Mouse (Mus musculus) heart, adult 2 months (tissue): Measurements from ENCODE around the gene Cklf.
"Not testable (repeated sequence)": the region's sequence is repeated elsewhere in the genome, so short reads cannot be mapped to it uniquely, and the experiment has no call there.

Experiments
- CTCF ChIP-seq: fragments of 200-600 bp; IDR thresholded peaks from 2 replicates; pipeline ENCODE4 v1.8.1; 2022; ENCODE audit warnings: antibody characterized with exemption, mild to moderate bottlenecking, moderate library complexity
- EP300 ChIP-seq: fragments of 200-500 bp; IDR thresholded peaks from 2 replicates; pipeline ENCODE4 v1.6.1; 2011; ENCODE audit warnings: low read depth, low read length, control low read depth; ENCODE audit not compliant: insufficient read depth
- POLR2A ChIP-seq: fragments of 200-500 bp; IDR thresholded peaks from 2 replicates; pipeline ENCODE4 v1.6.1; 2011; ENCODE audit warnings: mild to moderate bottlenecking, low read depth, low read length, control low read depth; ENCODE audit not compliant: insufficient read depth

- not testable (repeated sequence) for TF ChIP-seq EP300, POLR2A, CTCF
Observed at GRCm38 (mm10) chr8:104302536-104302935, 51.9 kb downstream of the Cklf start.
